Mouse (Mus musculus) embryonic fibroblast, embryonic 13.5 days (primary cell): ENCODE measurements around the gene Spata2l. TPM values are rescaled to one million over a fixed set of nuclear protein-coding genes. Genes with fewer than 3 reads are reported as not detected.
"Not testable (repeated sequence)": the region's sequence is repeated elsewhere in the genome, so short reads cannot be mapped to it uniquely, and the experiment has no call there.

Experiments used
- H3K27ac ChIP-seq: 2 replicates; pipeline ENCODE4 v1.5.1; 2012; ENCODE audit warnings: low read length, control low read depth, inconsistent platforms; ENCODE audit not compliant: insufficient read depth
- H3K4me1 ChIP-seq: 2 replicates; pipeline ENCODE4 v1.6.1; 2011; ENCODE audit warnings: low read length; ENCODE audit not compliant: control insufficient read depth, insufficient read depth
- H3K4me3 ChIP-seq: 2 replicates; pipeline ENCODE4 v1.5.1; 2011; ENCODE audit warnings: mild to moderate bottlenecking, control low read depth, low read length; ENCODE audit not compliant: insufficient read depth
- CTCF ChIP-seq: IDR thresholded peaks from 2 replicates; pipeline ENCODE4 v1.5.1; 2011; ENCODE audit warnings: mild to moderate bottlenecking, control low read depth, low read length, moderate library complexity, borderline replicate concordance; ENCODE audit not compliant: insufficient read depth
- POLR2A ChIP-seq: IDR thresholded peaks from 2 replicates; pipeline ENCODE4 v1.6.1; 2011; ENCODE audit warnings: low read depth, mild to moderate bottlenecking, control low read depth, low read length, moderate library complexity
- polyA plus RNA-seq: library from polyadenylated mRNA; stranded (reverse); fragments of >200 nt; gene quantifications from 2 replicates; pipeline ENCODE4 v1.2.4, GENCODE M21; 2011; ENCODE audit warnings: low read depth; ENCODE audit not compliant: missing spikeins, insufficient read length

Spata2l gene
- polyA plus RNA-seq, result 1.5 and 2.3 TPM in 2 replicates

- Histone ChIP-seq H3K4me3 (peak within 1 kb of the TSS; percentile 63), H3K27ac (no peak within 1 kb of the TSS), H3K4me1 (peaks cover 4% of the 10 kb centered on the region; the same call in 1 of the 2 replicates)
- no peak for TF ChIP-seq CTCF
- TF ChIP-seq POLR2A, result peak; percentile 58
Observed at GRCm38 (mm10) chr8:123235520-123236497, at the start of gene Spata2l. Gene Spata2l (minus strand): TSS chr8:123236233.

- H3K4me3 ChIP-seq, result no peak overlapping the region
- peaks cover 6% of the 10 kb centered on the region for H3K4me1 ChIP-seq
- H3K27ac ChIP-seq, result no peak overlapping the region
- no peak for TF ChIP-seq POLR2A
- no peak for TF ChIP-seq CTCF
Observed at GRCm38 (mm10) chr8:123284493-123284892, 48.5 kb upstream of the Spata2l start.

- H3K4me1 ChIP-seq, result peaks cover 6% of the 10 kb centered on the region
- TF ChIP-seq POLR2A (no peak), CTCF (no peak)
- H3K4me3 ChIP-seq, result no peak overlapping the region
- no peak overlapping the region for H3K27ac ChIP-seq
Observed at GRCm38 (mm10) chr8:123283991-123284390, 48.0 kb upstream of the Spata2l start.

- H3K27ac ChIP-seq, H3K4me3 ChIP-seq, H3K4me1 ChIP-seq: not testable (repeated sequence)
Observed at GRCm38 (mm10) chr8:123282994-123283393, 47.0 kb upstream of the Spata2l start.

GRCm38 (mm10) chr8:123280302-123281094 lies 44.5 kb upstream of the Spata2l start:
- TF ChIP-seq CTCF (no peak), POLR2A (no peak)
- Histone ChIP-seq H3K27ac (no peak overlapping the region), H3K4me1 (peaks cover 8% of the 10 kb centered on the region), H3K4me3 (no peak overlapping the region)

GRCm38 (mm10) chr8:123279828-123280227 lies 43.8 kb upstream of the Spata2l start:
- TF ChIP-seq POLR2A, result no peak
- no peak for TF ChIP-seq CTCF
- no peak overlapping the region for H3K27ac ChIP-seq
- peaks cover 7% of the 10 kb centered on the region for H3K4me1 ChIP-seq
- no peak overlapping the region for H3K4me3 ChIP-seq

- Histone ChIP-seq H3K4me1 (peaks cover 2% of the 10 kb centered on the region; the same call in 1 of the 2 replicates), H3K4me3 (no peak overlapping the region), H3K27ac (no peak overlapping the region)
- no peak for TF ChIP-seq POLR2A
- TF ChIP-seq CTCF, result no peak
Observed at GRCm38 (mm10) chr8:123278445-123278844, 42.4 kb upstream of the Spata2l start.

GRCm38 (mm10) chr8:123275096-123275495 lies 39.1 kb upstream of the Spata2l start:
- H3K4me3 ChIP-seq, result no peak overlapping the region
- TF ChIP-seq POLR2A (no peak), CTCF (no peak)
- H3K27ac ChIP-seq, result no peak overlapping the region
- H3K4me1 ChIP-seq, result peaks cover 2% of the 10 kb centered on the region; the same call in 1 of the 2 replicates

- no peak overlapping the region for H3K27ac ChIP-seq
- no peak overlapping the region for H3K4me3 ChIP-seq
- H3K4me1 ChIP-seq, result peaks cover 2% of the 10 kb centered on the region; the same call in 1 of the 2 replicates
- TF ChIP-seq POLR2A (no peak), CTCF (no peak)
Observed at GRCm38 (mm10) chr8:123274447-123274846, 38.4 kb upstream of the Spata2l start.

GRCm38 (mm10) chr8:123271901-123272300 lies 35.9 kb upstream of the Spata2l start:
- Histone ChIP-seq H3K4me3 (no peak overlapping the region), H3K27ac (no peak overlapping the region), H3K4me1 (no peaks in the 10 kb centered on the region)
- no peak for TF ChIP-seq CTCF
- no peak for TF ChIP-seq POLR2A
